Mouse (Mus musculus) layer of hippocampus, adult 2 months (tissue): ENCODE measurements around the gene Taf9. TPM values are rescaled to one million over a fixed set of nuclear protein-coding genes. Genes with fewer than 3 reads are reported as not detected.

Experiments
- DNase-seq, 2 experiments: peaks; one replicate each; pipeline ENCODE4 v3.0.0; 2022; ENCODE audit warnings: low spot score in 2 of 2
- H3K27ac ChIP-seq: fragments of 200-600 bp; 2 replicates; pipeline ENCODE4 v1.8.1; 2022
- H3K4me3 ChIP-seq: fragments of 200-600 bp; 2 replicates; pipeline ENCODE4 v1.8.1; 2022; ENCODE audit warnings: mild to moderate bottlenecking
- CTCF ChIP-seq: fragments of 200-600 bp; conservative IDR thresholded peaks from 2 replicates; pipeline ENCODE4 v1.8.1; 2022; ENCODE audit warnings: antibody characterized with exemption, mild to moderate bottlenecking, moderate library complexity
- long read RNA-seq, 2 experiments: library from polyadenylated mRNA; stranded (forward); transcript quantifications; one replicate each; pipeline ENCODE4 v2.0.0; 2021; ENCODE audit warnings: borderline mapping rate in 2 of 2
- total RNA-seq, 2 experiments: library from RNA; stranded (reverse); gene quantifications; 2 replicates each; pipeline ENCODE4 v1.2.3; 2021

Gene Taf9
- 10 to 100 TPM; 14.4 to 20.7 TPM for total RNA-seq
- long read RNA-seq, experiment 1, transcript Taf9-204 (3 exons, 794 nt): major isoform, 9 of 12 reads
- long read RNA-seq, experiment 1, partial matches to known transcripts: 0 of 12 reads
- long read RNA-seq, experiment 1, other reads (novel, unspliced or antisense): 0 of 12 reads
- long read RNA-seq, experiment 2, transcript Taf9-204 (3 exons, 794 nt): major isoform, 10 of 17 reads
- long read RNA-seq, experiment 2, partial matches to known transcripts: 0 of 17 reads
- long read RNA-seq, experiment 2, other reads (novel, unspliced or antisense): 0 of 17 reads

GRCm38 (mm10) chr13:100651439-100652186, at the start of gene Taf9:
Taf9 (plus strand) TSS chr13:100651579.
- Histone ChIP-seq H3K4me3 (peak within 1 kb of the TSS; percentile 75), H3K27ac (peak within 1 kb of the TSS; percentile 100)
- no peak for TF ChIP-seq CTCF
- DNase-seq: peak in 1 of 2 experiments; percentile 14

DNA sequence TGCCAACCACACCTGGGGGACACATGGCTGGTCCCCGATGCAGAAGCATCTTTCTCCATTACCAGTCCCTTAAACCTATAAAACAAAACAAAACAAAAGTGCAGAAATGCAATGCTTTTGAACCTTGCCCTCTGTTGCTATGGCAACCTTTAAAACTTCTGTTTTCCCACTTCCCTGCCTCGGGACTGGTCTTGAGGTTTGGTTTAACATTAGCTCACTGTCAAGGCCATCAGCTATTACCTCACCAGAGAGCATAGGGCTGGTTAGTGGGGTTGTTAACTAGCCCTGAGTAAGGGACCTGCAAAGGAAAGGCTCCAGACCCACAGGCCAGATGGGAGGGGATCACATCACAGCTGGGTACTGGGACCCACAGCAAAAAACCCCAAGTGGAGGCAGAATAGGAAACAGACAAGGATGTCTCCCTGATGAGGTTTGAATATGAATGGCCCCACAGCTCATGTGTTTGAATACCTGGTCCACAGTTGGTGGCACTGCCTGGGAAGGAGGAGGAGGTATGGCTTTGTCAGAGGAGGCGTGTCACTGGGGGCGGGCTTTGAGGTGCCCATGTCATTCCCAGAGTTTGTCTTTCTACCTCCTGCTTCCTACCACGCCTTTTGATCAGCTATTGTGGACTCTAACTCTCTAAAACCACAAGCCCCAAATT, 49.0 kb upstream of the Taf9 start:
- no peak for DNase-seq
- no peak for TF ChIP-seq CTCF
- H3K27ac ChIP-seq: no peak overlapping the region
- no peak overlapping the region for H3K4me3 ChIP-seq

DNA sequence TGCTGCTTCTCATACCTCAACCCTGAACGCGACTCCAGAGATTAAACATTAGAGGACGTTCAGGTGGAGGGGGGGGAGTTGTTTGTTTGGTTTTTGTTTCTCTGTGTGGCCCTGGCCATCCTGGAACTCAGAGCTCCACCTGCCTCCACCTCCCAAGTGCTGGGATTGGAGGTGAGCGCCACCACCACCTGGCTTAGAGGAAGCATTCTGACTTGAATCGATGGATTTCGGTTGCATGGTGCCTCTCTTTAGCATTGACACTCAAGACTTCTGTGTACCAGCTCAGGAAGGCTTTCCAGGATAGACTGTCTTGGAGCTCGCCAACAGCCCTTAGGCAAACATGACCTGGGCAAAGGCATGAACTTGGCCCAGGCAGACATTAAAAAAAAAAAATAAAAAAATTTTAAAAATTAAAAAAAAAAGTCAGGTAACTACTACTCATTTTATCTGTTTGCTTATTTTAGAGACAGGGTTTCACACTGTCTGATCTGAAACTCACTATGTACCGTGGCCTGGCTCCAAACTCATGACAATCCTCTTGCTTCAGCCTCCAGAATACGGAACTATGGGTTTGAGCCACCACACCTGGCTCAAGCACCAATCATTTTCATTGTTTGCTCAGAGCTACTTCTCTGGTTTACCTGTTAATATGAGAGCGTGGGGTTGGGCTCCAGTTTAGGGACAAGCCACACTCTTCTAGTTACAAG, 48.2 kb upstream of the Taf9 start:
- H3K4me3 ChIP-seq: no peak overlapping the region
- DNase-seq: no peak
- no peak for TF ChIP-seq CTCF

GRCm38 (mm10) chr13:100603738-100604095, 47.7 kb upstream of the Taf9 start:
- no peak for TF ChIP-seq CTCF
- no peak for DNase-seq
- Histone ChIP-seq H3K27ac (no peak overlapping the region), H3K4me3 (no peak overlapping the region)

More for the DNA sequence above, 48.2 kb upstream of the Taf9 start:
- no peak overlapping the region for H3K27ac ChIP-seq

- Histone ChIP-seq H3K27ac (no peak overlapping the region), H3K4me3 (no peak overlapping the region)
- DNase-seq: no peak
- TF ChIP-seq CTCF: no peak
These were observed 45.5 kb upstream of the Taf9 start for GRCm38 (mm10) chr13:100605845-100606244.

DNA sequence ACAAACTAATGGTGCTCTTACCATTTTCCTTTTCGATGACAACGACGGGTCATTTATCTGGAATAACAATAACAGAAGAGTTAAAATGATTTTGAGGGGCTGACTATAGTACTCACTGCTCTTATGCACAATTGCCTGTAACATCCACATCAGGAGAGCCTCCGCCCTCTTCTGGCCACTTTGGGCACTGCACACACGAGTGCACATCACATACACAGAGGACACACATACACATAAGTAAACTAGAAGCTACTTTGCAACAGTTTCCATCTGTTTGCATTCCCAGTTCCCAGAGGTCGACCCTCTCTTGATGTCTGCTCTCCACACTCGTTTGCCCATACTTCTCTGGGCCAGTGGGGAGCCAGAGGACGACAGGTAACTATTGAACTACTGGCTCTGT, 43.6 kb upstream of the Taf9 start:
- TF ChIP-seq CTCF: peak; percentile 54
- no peak for DNase-seq
- H3K4me3 ChIP-seq: no peak overlapping the region
- H3K27ac ChIP-seq: no peak overlapping the region

DNA sequence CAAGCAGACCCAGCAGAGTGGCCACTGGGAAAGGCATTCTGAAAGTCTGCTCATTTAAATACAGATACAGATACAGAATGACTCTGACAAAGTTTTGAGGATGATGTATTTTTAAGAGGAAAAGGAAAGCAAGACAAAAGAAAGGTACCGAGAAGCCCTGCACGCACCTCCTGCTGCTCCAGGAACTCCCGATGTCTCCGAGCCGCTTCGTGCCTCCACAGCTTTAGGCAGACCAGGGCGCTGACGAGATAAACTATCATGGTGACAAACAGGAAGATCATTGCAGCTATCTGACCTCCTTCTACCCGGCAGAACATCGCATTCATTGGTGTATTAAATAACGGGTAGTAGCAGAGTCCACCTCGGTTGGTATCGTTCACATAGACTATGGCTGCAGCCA, 40.1 kb upstream of the Taf9 start:
- no peak for DNase-seq
- no peak for TF ChIP-seq CTCF
- Histone ChIP-seq H3K4me3 (no peak overlapping the region), H3K27ac (no peak overlapping the region)

- DNase-seq: no peak
- H3K4me3 ChIP-seq: no peak overlapping the region
- TF ChIP-seq CTCF: no peak
- no peak overlapping the region for H3K27ac ChIP-seq
These were observed 39.1 kb upstream of the Taf9 start for GRCm38 (mm10) chr13:100612251-100612650.

GRCm38 (mm10) chr13:100612903-100613302, 38.5 kb upstream of the Taf9 start:
- peak; percentile 47 for TF ChIP-seq CTCF
- H3K4me3 ChIP-seq: no peak overlapping the region
- no peak overlapping the region for H3K27ac ChIP-seq
- no peak for DNase-seq

DNA sequence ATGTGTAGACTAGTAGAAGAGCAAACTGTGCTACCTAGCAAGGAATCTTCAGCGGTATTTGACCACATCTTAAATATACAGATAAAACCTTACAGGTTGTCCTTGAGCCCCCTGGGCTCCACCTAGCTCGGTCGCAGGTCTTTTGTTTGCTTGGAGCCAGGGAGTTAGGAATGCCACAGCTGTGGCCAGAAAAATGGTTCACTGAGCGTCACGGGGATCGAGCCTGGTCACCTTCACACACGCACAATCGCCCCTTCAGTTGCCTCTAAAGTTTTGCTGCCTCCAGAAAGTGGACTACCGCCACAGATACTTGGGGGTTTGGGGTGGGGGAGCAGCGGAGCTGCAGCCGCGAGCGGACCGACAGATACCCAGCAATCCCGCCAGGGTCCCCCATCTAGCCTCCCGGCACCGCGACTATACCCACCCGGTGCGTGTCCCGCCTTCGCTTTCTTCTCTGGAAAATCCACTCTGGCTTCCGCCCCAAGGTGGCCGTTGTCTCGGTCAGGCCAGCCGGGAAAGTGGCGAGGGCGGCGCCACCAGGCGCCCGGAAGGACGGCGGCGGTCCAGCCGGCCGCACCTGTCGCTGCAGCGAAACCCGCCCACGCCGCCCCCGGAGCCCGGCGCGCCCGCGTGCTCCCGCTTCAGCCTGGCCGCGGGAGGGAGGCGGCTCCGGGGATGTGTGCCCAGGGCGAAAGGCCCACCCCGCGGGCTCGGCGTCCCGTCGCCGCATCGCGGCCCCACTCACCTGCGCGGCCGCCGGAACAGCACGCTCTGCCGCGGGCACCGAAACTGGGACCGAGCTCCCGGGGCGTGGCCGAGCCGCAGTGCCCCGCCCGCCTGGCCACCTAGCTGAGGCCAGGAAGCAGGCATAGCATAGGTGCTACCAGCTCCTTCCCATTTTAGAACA, 34.9 kb upstream of the Taf9 start, which contains the start of gene Marveld2:
TSS of gene Marveld2 (minus strand) at position 791 of the 907 bp plus-strand sequence.
- Histone ChIP-seq H3K4me3 (peak within 1 kb of the TSS; percentile 68), H3K27ac (peak within 1 kb of the TSS; percentile 74)
- DNase-seq: peak in 1 of 2 experiments; percentile 16
- TF ChIP-seq CTCF: peak; percentile 23; the same call in 1 of the 2 replicates

DNA sequence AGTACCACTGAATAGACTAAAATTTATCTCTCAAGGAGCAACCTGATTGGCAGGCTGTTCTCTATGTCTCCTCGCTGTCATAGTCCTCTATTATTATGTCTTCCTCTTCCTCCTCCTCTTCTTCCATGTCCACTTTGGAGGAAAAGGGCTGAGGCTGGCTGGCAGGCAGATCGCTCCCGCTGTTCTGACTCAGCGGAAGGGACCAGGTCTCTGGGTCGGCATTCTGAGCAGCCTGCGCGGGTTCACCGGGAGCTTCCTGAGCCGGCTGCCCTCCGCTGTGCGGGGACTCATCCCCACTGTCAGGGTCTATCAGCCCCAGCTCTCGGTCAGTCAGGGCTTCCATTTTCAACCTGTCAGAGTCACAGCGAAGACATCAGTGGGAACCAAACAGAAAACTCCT, 33.8 kb upstream of the Taf9 start:
- TF ChIP-seq CTCF: no peak
- no peak overlapping the region for H3K27ac ChIP-seq
- no peak overlapping the region for H3K4me3 ChIP-seq
- no peak for DNase-seq

GRCm38 (mm10) chr13:100622241-100622640, 29.1 kb upstream of the Taf9 start:
- Histone ChIP-seq H3K27ac (no peak overlapping the region), H3K4me3 (no peak overlapping the region)
- no peak for DNase-seq
- TF ChIP-seq CTCF: no peak
